Mouse (Mus musculus): ENCODE data around the gene Mgst2. TPM values are rescaled to one million over a fixed set of nuclear protein-coding genes. Genes with fewer than 3 reads are reported as not detected.
A peak's percentile ranks its signal among the peaks of the same experiment; 100 is the strongest.

Mgst2 gene
- polyA plus RNA-seq (2012; rRNA removed): 0.17 and 0.34 TPM in 2 replicates

DNA sequence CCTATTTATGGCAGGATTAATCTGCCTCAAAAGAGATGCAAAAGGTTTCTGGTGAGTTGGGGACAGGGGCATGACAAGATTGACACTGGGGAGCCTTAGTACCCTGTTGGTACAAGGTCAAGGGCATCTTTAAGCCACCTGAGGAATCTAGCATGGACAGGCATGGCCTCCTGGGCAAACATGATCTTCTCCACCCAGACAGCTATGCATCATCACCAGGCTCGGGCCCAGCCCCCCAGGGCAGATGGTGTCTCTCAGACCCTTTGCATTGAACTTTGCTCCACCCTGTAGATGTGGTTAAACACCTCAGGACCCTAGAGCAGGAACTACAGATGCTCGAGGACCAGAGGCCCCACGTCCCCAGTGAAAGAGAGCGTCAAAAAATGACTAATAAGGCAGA, at the start of gene Mgst2:
Gene Mgst2, plus strand, starts transcription at position 301 of the 400 bp plus-strand sequence.
- TF ChIP-seq POLR2A (IDR thresholded peaks at IDR 0.05; ENCODE audit: borderline replicate concordance, insufficient read depth, low read length) (no peak), CTCF (IDR thresholded peaks at IDR 0.05; ENCODE audit: borderline replicate concordance, insufficient read depth, low read depth, low read length) (no peak)
- no peaks in the 10 kb centered on the region for H3K4me1 ChIP-seq (ENCODE audit: control insufficient read depth, insufficient read depth, low read length)
- H3K27me3 ChIP-seq (ENCODE audit: control insufficient read depth, insufficient read depth, low read length): no peaks in the 10 kb centered on the region
- no peak within 1 kb of the TSS for H3K4me3 ChIP-seq (replicated peaks; ENCODE audit: insufficient read depth, low read depth, low read length)
- WGBS: 81% methylated on average over 4 of the region's 4 CpGs
- H3K27ac ChIP-seq (ENCODE audit: insufficient read depth, low read length): no peak within 1 kb of the TSS
- DNase-seq: no peak

DNA sequence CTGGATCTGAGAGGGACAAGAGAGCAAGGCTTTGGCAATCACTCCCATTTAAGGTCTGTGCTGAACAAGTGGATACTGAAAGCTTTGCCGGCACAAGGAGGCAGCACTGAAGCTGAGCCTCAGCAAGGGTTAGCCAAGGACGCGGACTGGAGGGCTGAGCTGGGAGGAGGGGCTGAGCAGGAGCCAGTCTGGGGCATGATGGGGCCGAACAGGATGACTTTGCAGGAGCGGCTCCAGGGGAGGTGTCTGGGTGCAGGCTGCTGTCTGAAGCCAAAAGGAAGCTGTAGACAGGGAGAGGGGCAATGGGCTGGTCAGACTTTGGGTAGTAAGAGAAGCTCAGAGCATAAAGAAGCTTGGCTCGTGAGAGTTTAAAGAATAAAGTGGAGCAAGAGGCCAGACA, 48.2 kb upstream of the Mgst2 start:
- TF ChIP-seq POLR2A (IDR thresholded peaks at IDR 0.05; ENCODE audit: borderline replicate concordance, insufficient read depth, low read length): no peak
- peak; percentile 18; the same call in 1 of the 2 replicates for TF ChIP-seq CTCF (IDR thresholded peaks at IDR 0.05; ENCODE audit: borderline replicate concordance, insufficient read depth, low read depth, low read length)
- WGBS: 7% methylated on average over 6 of the region's 6 CpGs
- DNase-seq: peak; percentile 34 to 40
- no peak overlapping the region for H3K27ac ChIP-seq (ENCODE audit: insufficient read depth, low read length)
- H3K27me3 ChIP-seq (ENCODE audit: control insufficient read depth, insufficient read depth, low read length): no peaks in the 10 kb centered on the region
- H3K4me1 ChIP-seq (ENCODE audit: control insufficient read depth, insufficient read depth, low read length): 0 out of 2 replicates have a peak, but pooled peaks cover 3% of the 10 kb centered on the region
- no peak overlapping the region for H3K4me3 ChIP-seq (replicated peaks; ENCODE audit: insufficient read depth, low read depth, low read length)

GRCm38 (mm10) chr3:51612398-51613356, 47.5 kb upstream of the Mgst2 start:
- no peak overlapping the region for H3K4me3 ChIP-seq (replicated peaks; ENCODE audit: insufficient read depth, low read depth, low read length)
- 92% methylated on average over 10 of the region's 10 CpGs for WGBS
- no peak for DNase-seq
- TF ChIP-seq POLR2A (IDR thresholded peaks at IDR 0.05; ENCODE audit: borderline replicate concordance, insufficient read depth, low read length): no peak
- TF ChIP-seq CTCF (IDR thresholded peaks at IDR 0.05; ENCODE audit: borderline replicate concordance, insufficient read depth, low read depth, low read length): no peak
- H3K27ac ChIP-seq (ENCODE audit: insufficient read depth, low read length): no peak overlapping the region
- no peaks in the 10 kb centered on the region for H3K27me3 ChIP-seq (ENCODE audit: control insufficient read depth, insufficient read depth, low read length)
- H3K4me1 ChIP-seq (ENCODE audit: control insufficient read depth, insufficient read depth, low read length): 0 out of 2 replicates have a peak, but pooled peaks cover 3% of the 10 kb centered on the region

GRCm38 (mm10) chr3:51614278-51614677, 45.9 kb upstream of the Mgst2 start:
- H3K4me1 ChIP-seq (ENCODE audit: control insufficient read depth, insufficient read depth, low read length): 0 out of 2 replicates have a peak, but pooled peaks cover 3% of the 10 kb centered on the region
- TF ChIP-seq POLR2A (IDR thresholded peaks at IDR 0.05; ENCODE audit: borderline replicate concordance, insufficient read depth, low read length): no peak
- TF ChIP-seq CTCF (IDR thresholded peaks at IDR 0.05; ENCODE audit: borderline replicate concordance, insufficient read depth, low read depth, low read length): no peak
- no peak for DNase-seq
- WGBS: 80% methylated on average over 13 of the region's 13 CpGs
- H3K27ac ChIP-seq (ENCODE audit: insufficient read depth, low read length): no peak overlapping the region
- no peak overlapping the region for H3K4me3 ChIP-seq (replicated peaks; ENCODE audit: insufficient read depth, low read depth, low read length)
- H3K27me3 ChIP-seq (ENCODE audit: control insufficient read depth, insufficient read depth, low read length): no peaks in the 10 kb centered on the region

GRCm38 (mm10) chr3:51623956-51624355, 36.2 kb upstream of the Mgst2 start:
- H3K27ac ChIP-seq (ENCODE audit: insufficient read depth, low read length): no peak overlapping the region
- no peak for TF ChIP-seq CTCF (IDR thresholded peaks at IDR 0.05; ENCODE audit: borderline replicate concordance, insufficient read depth, low read depth, low read length)
- TF ChIP-seq POLR2A (IDR thresholded peaks at IDR 0.05; ENCODE audit: borderline replicate concordance, insufficient read depth, low read length): no peak
- H3K27me3 ChIP-seq (ENCODE audit: control insufficient read depth, insufficient read depth, low read length): no peaks in the 10 kb centered on the region
- H3K4me1 ChIP-seq (ENCODE audit: control insufficient read depth, insufficient read depth, low read length): no peaks in the 10 kb centered on the region
- DNase-seq: no peak
- no peak overlapping the region for H3K4me3 ChIP-seq (replicated peaks; ENCODE audit: insufficient read depth, low read depth, low read length)
- WGBS: 79% methylated on average over 2 of the region's 2 CpGs

GRCm38 (mm10) chr3:51627741-51628140, 32.4 kb upstream of the Mgst2 start:
- Histone ChIP-seq H3K4me1 (ENCODE audit: control insufficient read depth, insufficient read depth, low read length) (no peaks in the 10 kb centered on the region), H3K27me3 (ENCODE audit: control insufficient read depth, insufficient read depth, low read length) (no peaks in the 10 kb centered on the region), H3K27ac (ENCODE audit: insufficient read depth, low read length) (no peak overlapping the region), H3K4me3 (replicated peaks; ENCODE audit: insufficient read depth, low read depth, low read length) (no peak overlapping the region)
- TF ChIP-seq CTCF (IDR thresholded peaks at IDR 0.05; ENCODE audit: borderline replicate concordance, insufficient read depth, low read depth, low read length) (no peak), POLR2A (IDR thresholded peaks at IDR 0.05; ENCODE audit: borderline replicate concordance, insufficient read depth, low read length) (no peak)
- no peak for DNase-seq
- 77% methylated on average over 3 of the region's 3 CpGs for WGBS

GRCm38 (mm10) chr3:51628977-51629376, 31.2 kb upstream of the Mgst2 start:
- Histone ChIP-seq H3K27ac (ENCODE audit: insufficient read depth, low read length) (no peak overlapping the region), H3K4me1 (ENCODE audit: control insufficient read depth, insufficient read depth, low read length) (no peaks in the 10 kb centered on the region), H3K4me3 (replicated peaks; ENCODE audit: insufficient read depth, low read depth, low read length) (no peak overlapping the region), H3K27me3 (ENCODE audit: control insufficient read depth, insufficient read depth, low read length) (no peaks in the 10 kb centered on the region)
- TF ChIP-seq CTCF (IDR thresholded peaks at IDR 0.05; ENCODE audit: borderline replicate concordance, insufficient read depth, low read depth, low read length) (no peak), POLR2A (IDR thresholded peaks at IDR 0.05; ENCODE audit: borderline replicate concordance, insufficient read depth, low read length) (no peak)
- DNase-seq: no peak
- WGBS: 89% methylated on average over 3 of the region's 3 CpGs

- Histone ChIP-seq H3K4me1 (ENCODE audit: control insufficient read depth, insufficient read depth, low read length) (no peaks in the 10 kb centered on the region), H3K4me3 (replicated peaks; ENCODE audit: insufficient read depth, low read depth, low read length) (no peak overlapping the region), H3K27ac (ENCODE audit: insufficient read depth, low read length) (no peak overlapping the region), H3K27me3 (ENCODE audit: control insufficient read depth, insufficient read depth, low read length) (no peaks in the 10 kb centered on the region)
- no peak for DNase-seq
- TF ChIP-seq CTCF (IDR thresholded peaks at IDR 0.05; ENCODE audit: borderline replicate concordance, insufficient read depth, low read depth, low read length) (no peak), POLR2A (IDR thresholded peaks at IDR 0.05; ENCODE audit: borderline replicate concordance, insufficient read depth, low read length) (no peak)
- WGBS: 68% methylated on average over 1 of the region's 1 CpGs
Observed at GRCm38 (mm10) chr3:51630746-51631145, 29.4 kb upstream of the Mgst2 start.

All from cerebellum, adult 2 months (tissue).